Mouse (Mus musculus): ENCODE results near the gene Edar. TPM values are rescaled to one million over a fixed set of nuclear protein-coding genes. Genes with fewer than 3 reads are reported as not detected.

Gene Edar
- polyA plus RNA-seq, 1 experiment from 2014 or later: 0.62 TPM

DNA sequence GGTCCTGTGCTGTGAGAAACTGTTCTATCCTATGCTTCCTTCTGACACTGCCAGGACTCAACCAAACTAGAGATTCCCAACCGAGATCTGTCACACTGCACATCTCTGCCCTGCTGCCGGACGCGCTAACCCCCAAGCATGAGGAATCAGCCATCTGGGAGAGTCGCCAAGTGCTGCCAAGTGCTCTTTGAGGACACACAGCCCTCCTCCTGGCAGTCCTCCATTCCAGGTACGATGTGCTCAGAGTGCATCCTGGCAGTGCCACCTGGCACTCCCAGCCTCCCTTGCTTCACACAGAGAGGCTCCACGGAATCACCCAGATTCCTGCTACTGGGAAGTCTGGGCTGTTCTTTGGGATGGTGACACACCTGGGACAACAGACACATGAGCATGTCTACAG lies 31.3 kb downstream of the Edar start:
- Histone ChIP-seq H3K4me1 (peaks cover 36% of the 10 kb centered on the region), H3K27me3 (ENCODE audit: poor library complexity, severe bottlenecking) (peaks cover 90% of the 10 kb centered on the region), H3K4me3 (no peak overlapping the region), H3K36me3 (replicated peaks) (no peaks in the 10 kb centered on the region), H3K27ac (no peak overlapping the region), H3K9me3 (no peaks in the 10 kb centered on the region)
- 92% methylated on average over 7 of the region's 7 CpGs for WGBS
- DNase-seq (ENCODE audit: extremely low spot score, low spot score): no peak

DNA sequence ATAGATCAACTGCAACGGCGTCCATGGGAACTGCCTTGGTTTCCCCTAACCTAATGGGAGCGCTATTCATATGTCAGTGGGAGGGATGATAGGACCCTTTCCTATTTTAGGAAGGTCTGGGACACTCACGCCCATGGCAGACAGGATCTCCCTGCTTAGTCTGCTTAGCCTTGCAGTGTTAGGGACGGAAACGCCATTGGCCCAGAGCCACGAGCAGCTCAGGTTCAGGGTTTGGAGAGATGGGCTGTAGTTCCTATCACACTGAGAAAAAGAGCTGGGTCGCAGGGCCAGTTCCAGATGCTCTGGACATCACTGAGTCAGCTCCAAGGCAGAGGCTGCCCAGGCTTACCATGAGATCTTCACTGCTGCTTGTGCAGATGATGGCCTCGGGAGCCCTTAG lies 32.5 kb downstream of the Edar start:
- Histone ChIP-seq H3K4me3 (no peak overlapping the region), H3K27ac (no peak overlapping the region), H3K4me1 (peaks cover 40% of the 10 kb centered on the region), H3K9me3 (no peaks in the 10 kb centered on the region), H3K36me3 (replicated peaks) (no peaks in the 10 kb centered on the region), H3K27me3 (ENCODE audit: poor library complexity, severe bottlenecking) (peaks cover 90% of the 10 kb centered on the region)
- no peak for DNase-seq (ENCODE audit: extremely low spot score, low spot score)
- WGBS: 92% methylated on average over 9 of the region's 9 CpGs

DNA sequence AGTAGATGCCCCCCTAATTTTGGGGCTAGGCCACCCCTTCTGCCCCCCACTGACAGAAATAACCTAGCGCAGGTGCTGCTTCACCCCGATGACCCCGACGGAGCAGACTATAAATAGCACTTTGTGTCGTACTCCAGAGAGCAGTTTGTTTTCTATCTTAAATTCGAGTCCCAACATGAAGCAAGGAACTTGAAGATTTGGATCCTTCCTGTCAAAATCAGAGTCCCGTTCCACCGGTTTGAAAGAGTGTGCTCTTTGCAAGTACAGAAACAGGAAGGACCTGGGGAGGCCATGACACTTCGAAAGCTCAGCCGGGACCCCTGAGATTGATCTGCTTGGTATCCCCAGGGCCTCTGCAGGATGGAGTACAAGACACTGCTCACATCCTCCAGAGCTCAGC lies 33.8 kb downstream of the Edar start:
- WGBS: 82% methylated on average over 10 of the region's 10 CpGs
- peaks cover 90% of the 10 kb centered on the region for H3K27me3 ChIP-seq (ENCODE audit: poor library complexity, severe bottlenecking)
- H3K27ac ChIP-seq: peak overlapping the region; percentile 69; the same call in 1 of the 2 replicates
- no peak overlapping the region for H3K4me3 ChIP-seq
- H3K4me1 ChIP-seq: peaks cover 45% of the 10 kb centered on the region
- no peak for DNase-seq (ENCODE audit: extremely low spot score, low spot score)
- H3K36me3 ChIP-seq (replicated peaks): no peaks in the 10 kb centered on the region
- no peaks in the 10 kb centered on the region for H3K9me3 ChIP-seq

DNA sequence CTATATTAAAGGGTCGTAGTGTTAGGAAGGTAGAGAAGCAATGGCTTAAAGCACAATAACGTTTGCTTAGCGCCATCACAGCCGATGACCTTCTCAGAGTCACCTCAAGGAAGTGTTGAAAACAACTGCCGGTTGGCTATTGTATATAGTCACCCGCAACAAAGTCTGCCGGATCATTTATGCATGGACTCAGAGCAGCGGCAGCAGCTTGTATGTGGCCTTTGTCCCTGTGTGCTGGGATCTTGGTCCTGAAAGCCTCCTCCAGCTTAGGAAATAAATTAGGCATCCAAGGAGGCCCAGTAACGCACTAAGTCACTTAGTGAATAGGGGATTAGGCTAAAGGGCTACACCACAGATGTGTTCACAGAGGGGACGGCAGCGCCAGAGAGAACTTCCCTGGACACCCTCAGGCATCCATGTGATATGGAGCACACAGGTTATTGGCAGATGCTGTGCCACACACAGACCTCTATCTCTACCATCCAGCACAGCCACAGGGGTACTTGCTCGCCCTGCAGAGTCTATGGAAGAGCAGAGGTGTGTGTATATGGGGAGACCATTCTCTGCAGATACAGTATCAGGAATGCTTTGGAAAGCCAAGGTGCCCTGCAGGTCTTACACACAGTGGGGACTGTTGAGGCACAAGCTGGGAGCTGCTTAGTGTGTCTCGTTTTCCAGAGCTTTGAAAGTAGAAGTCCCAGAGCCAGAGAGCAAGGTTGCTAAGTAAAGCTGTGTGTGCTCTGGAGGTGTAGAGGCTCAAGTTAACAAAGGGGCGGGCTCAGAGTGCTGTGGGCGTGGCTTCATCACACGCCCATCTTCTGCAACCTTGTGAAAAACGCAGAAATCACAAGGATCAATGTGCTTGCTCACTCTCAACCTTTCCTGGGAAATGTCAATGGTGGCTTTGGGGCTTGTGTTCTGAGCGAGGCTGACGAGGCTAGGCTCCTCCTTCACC lies 34.7 kb downstream of the Edar start:
- Histone ChIP-seq H3K27ac (peak overlapping the region; percentile 69), H3K27me3 (ENCODE audit: poor library complexity, severe bottlenecking) (peaks cover 86% of the 10 kb centered on the region), H3K4me3 (peak overlapping the region; percentile 3; the same call in 1 of the 2 replicates), H3K9me3 (no peaks in the 10 kb centered on the region), H3K36me3 (replicated peaks) (no peaks in the 10 kb centered on the region), H3K4me1 (peaks cover 51% of the 10 kb centered on the region)
- peak; percentile 51 for DNase-seq (ENCODE audit: extremely low spot score, low spot score)
- WGBS: 26% methylated on average over 19 of the region's 19 CpGs

DNA sequence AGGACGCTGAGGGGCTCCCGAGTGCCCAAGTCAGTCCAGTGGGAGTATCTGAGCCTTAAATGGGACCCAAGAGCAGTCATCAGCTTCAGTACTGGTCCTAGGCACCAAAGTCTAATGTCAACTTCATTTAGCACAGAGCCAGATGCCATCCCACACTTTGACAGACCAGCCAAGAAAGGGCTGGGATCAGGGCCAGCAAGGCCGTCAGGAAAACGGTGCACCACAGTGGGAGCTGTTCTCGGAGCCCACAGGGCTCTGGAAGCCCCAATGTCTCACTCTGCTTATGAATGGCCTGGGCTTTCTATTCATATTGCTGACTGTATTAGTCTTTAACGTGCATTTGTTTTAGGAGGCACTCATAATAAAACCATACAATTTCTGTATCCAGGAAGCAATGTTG lies 36.2 kb downstream of the Edar start:
- DNase-seq (ENCODE audit: extremely low spot score, low spot score): no peak
- H3K27ac ChIP-seq: 0 out of 2 replicates have a peak overlapping the region, but pooled peaks have one; percentile 22
- 84% methylated on average over 6 of the region's 6 CpGs for WGBS
- H3K4me3 ChIP-seq: no peak overlapping the region
- H3K9me3 ChIP-seq: no peaks in the 10 kb centered on the region
- H3K4me1 ChIP-seq: peaks cover 51% of the 10 kb centered on the region
- peaks cover 73% of the 10 kb centered on the region for H3K27me3 ChIP-seq (ENCODE audit: poor library complexity, severe bottlenecking)
- no peaks in the 10 kb centered on the region for H3K36me3 ChIP-seq (replicated peaks)

DNA sequence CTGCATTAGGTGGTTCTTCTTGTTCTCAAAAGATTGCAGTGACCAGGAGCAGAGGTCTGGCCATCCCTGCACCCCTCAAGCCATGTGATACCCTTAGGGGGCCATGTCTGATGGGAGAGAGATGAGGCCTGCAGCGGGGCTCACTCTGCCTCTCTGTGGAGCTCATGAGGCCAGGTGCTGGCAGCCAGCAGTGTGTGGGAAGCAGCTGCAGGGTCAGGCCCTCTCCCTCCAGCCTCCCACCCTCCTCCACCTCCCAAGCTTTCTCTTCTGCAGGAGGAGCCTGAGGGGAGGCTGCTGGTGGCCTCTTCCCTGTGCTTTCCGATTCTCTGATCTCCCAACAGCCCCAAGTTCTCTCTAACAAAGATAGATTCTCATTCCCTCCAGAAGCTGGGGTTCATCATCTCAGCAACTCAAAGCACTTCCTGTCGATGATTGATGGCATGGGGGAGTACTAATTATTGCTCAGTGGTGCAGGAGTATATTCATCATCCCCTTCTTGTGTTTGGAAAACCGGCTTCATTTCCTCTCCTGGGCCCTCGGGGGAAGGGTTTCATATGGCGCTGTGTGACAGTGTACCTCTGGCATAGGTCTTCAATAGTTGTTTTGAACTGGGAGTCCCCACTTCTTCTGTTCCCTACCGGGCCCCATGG lies 38.9 kb downstream of the Edar start:
- Histone ChIP-seq H3K9me3 (no peaks in the 10 kb centered on the region), H3K4me1 (peaks cover 43% of the 10 kb centered on the region), H3K4me3 (no peak overlapping the region), H3K27ac (0 out of 2 replicates have a peak overlapping the region, but pooled peaks have one; percentile 8), H3K27me3 (ENCODE audit: poor library complexity, severe bottlenecking) (peaks cover 47% of the 10 kb centered on the region), H3K36me3 (replicated peaks) (no peaks in the 10 kb centered on the region)
- WGBS: 76% methylated on average over 7 of the region's 7 CpGs
- DNase-seq (ENCODE audit: extremely low spot score, low spot score): no peak

DNA sequence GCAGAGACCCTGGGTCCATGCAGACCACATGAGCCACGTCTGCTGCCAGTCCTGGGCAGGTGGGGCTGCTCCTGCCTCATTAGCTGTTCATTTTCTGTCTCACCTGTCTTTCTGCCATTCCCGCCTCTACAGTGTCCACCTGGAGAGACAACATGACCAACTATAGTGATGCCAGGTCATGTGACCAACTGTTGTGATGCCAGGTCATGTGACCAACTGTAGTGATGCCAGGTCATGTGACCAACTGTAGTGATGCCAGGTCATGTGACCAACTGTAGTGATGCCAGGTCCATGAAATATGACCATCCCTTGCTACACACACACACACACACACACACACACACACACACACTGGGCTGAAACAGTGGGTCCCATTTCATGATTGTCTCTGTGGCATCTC lies 41.9 kb downstream of the Edar start:
- Histone ChIP-seq H3K4me1 (peaks cover 16% of the 10 kb centered on the region), H3K27me3 (ENCODE audit: poor library complexity, severe bottlenecking) (peaks cover 38% of the 10 kb centered on the region), H3K27ac (no peak overlapping the region), H3K36me3 (replicated peaks) (no peaks in the 10 kb centered on the region), H3K9me3 (no peaks in the 10 kb centered on the region), H3K4me3 (no peak overlapping the region)
- 97% methylated on average over 2 of the region's 2 CpGs for WGBS
- no peak for DNase-seq (ENCODE audit: extremely low spot score, low spot score)

DNA sequence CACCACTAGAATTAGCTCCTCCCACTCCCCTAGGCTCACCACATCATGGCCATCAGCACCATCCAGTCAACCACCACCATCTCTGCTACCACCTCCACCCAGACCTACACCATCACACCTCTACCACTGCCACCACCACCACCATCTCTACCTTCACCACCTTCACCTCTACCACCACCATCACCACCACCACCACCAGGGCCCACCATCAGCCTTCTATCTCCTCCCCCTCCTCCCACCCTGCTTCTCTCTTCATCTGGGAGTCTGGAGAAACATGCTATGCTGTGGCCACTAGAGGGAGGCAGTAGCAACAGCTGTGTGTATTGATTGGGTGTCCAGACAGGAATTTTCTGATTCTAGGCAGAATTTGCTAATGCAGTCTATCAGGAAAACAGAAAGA lies 47.9 kb downstream of the Edar start:
- DNase-seq (ENCODE audit: extremely low spot score, low spot score): peak; percentile 25
- Histone ChIP-seq H3K4me3 (no peak overlapping the region), H3K36me3 (replicated peaks) (no peaks in the 10 kb centered on the region), H3K27me3 (ENCODE audit: poor library complexity, severe bottlenecking) (peaks cover 28% of the 10 kb centered on the region), H3K27ac (no peak overlapping the region), H3K4me1 (peaks cover 5% of the 10 kb centered on the region; the same call in 1 of the 2 replicates), H3K9me3 (peaks cover 2% of the 10 kb centered on the region; the same call in 1 of the 2 replicates)

DNA sequence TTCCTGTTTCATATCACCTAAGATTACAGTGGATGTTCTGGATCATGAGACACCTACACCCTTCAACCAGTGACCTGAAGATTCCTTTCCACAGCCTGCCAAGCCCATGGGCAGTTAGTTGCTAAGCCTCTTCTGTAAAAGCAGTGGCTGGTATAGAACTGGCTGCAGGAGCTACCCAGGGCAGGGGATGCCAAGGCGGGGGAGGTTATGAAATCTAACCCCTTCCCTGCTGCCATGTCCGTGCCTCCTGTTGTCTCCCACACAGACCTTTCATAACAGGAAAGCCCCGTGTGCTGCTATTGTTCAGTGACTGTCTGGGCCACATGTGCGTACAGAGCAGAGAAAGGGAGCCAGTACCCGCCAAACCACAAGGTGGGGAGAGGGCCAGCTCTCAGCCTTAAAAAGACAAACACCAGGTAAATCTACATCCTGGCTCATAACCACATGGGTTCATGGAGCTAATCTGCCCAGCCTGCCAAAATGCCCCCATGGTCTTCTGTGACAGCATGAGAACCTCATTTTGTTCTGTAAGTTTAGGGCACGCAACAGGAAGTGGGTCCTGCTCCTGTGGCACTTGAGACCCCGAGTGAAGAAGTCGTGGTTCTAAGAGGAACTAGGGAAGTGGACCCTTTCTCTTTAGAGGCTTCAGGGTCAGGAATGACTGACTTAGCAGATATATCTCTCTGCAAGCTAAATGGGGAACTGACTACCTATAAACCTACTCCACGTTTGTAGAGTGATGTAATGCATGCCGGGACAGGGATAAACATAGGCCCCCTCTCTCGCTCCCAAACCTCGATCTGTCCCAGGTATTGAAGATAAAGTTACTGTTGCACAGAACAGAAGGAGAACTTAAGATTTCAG lies 50.4 kb downstream of the Edar start:
- Histone ChIP-seq H3K27me3 (ENCODE audit: poor library complexity, severe bottlenecking) (peaks cover 27% of the 10 kb centered on the region), H3K36me3 (replicated peaks) (no peaks in the 10 kb centered on the region), H3K4me3 (no peak overlapping the region), H3K9me3 (peaks cover 2% of the 10 kb centered on the region; the same call in 1 of the 2 replicates), H3K4me1 (no peaks in the 10 kb centered on the region), H3K27ac (no peak overlapping the region)
- no peak for DNase-seq (ENCODE audit: extremely low spot score, low spot score)
- WGBS: 81% methylated on average over 12 of the region's 12 CpGs

DNA sequence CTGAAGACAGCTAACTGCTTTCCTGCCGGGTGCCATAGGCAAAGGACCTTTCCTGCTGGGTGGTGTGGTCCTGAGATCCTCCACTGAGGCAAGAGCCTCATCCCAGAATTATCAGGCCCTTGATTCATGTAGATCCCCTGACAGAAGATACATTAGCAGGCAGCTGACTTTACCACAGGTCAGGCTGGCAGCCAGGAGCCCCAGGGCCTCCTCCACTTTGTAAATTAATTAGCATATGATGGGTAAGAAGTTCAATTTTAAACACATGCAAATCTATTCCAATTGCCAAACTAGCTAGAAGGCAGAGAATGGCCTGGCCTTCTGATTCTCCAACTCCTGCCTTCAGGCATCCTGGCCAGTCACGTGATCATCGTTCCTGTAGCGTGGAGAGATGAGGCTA lies 56.2 kb downstream of the Edar start:
- Histone ChIP-seq H3K36me3 (replicated peaks) (no peaks in the 10 kb centered on the region), H3K27ac (no peak overlapping the region), H3K27me3 (ENCODE audit: poor library complexity, severe bottlenecking) (no peaks in the 10 kb centered on the region), H3K9me3 (peaks cover 2% of the 10 kb centered on the region; the same call in 1 of the 2 replicates), H3K4me1 (no peaks in the 10 kb centered on the region), H3K4me3 (no peak overlapping the region)
- DNase-seq (ENCODE audit: extremely low spot score, low spot score): no peak
- 89% methylated on average over 4 of the region's 4 CpGs for WGBS

DNA sequence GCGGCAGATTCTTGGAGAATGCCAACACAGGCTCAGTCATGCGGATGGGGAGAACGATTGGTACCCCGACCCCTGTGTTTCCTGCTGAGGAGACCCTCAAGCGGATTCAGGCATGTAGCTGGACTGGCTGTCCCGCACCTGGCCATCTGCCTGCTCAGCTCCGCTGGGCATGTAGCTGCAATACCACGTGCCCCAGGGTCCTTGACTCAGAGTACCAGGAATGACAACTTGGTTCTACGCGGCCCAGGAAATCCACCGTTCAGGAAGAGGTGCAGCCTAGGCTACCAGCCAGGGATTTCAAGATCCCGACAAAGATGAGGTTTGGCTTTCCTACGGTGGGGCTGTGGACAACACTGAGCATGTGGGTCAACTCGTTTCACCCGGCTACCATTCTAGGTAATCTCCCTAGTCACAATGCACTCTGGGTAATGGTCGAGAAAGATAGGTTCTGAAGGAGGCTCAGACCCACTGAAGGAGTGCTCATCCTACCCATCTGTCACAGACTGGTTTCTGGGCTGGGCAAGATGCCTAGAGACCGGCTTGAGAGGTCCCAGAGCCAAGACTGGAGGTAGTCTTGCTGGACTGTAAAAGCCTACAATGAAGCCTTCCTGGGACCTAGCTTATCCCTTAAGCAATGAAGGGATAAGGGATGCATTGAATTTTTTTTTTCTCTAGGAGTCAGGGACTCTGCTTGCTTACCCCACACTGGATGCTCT lies 56.8 kb downstream of the Edar start:
- peaks cover 2% of the 10 kb centered on the region; the same call in 1 of the 2 replicates for H3K9me3 ChIP-seq
- H3K27me3 ChIP-seq (ENCODE audit: poor library complexity, severe bottlenecking): no peaks in the 10 kb centered on the region
- 94% methylated on average over 17 of the region's 17 CpGs for WGBS
- no peaks in the 10 kb centered on the region for H3K4me1 ChIP-seq
- no peak overlapping the region for H3K4me3 ChIP-seq
- DNase-seq (ENCODE audit: extremely low spot score, low spot score): no peak
- no peak overlapping the region for H3K27ac ChIP-seq
- H3K36me3 ChIP-seq (replicated peaks): no peaks in the 10 kb centered on the region

DNA sequence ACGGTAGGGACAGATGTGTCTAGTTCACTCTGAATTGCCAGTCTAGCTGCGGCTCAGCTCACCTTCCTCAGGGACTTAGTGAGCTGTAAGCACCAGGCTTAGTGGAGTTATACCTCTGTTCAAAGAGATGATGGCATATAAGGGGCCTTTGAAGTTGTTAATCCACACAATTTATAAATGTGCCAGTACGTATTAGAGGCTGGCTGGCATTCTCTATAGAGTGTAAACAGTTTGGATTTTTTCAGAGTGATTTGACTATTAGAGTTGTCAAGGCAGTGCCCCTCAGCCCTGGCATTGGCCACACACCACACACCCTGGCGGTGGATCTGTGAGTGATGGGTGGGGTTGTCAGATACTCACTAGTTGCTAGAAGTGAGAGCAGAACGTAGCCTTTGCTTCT lies 58.9 kb downstream of the Edar start:
- WGBS: 90% methylated on average over 5 of the region's 5 CpGs
- no peaks in the 10 kb centered on the region for H3K27me3 ChIP-seq (ENCODE audit: poor library complexity, severe bottlenecking)

More for the DNA sequence above, 58.9 kb downstream of the Edar start:
- Histone ChIP-seq H3K27ac (no peak overlapping the region), H3K4me1 (no peaks in the 10 kb centered on the region), H3K9me3 (no peaks in the 10 kb centered on the region), H3K36me3 (replicated peaks) (no peaks in the 10 kb centered on the region), H3K4me3 (no peak overlapping the region)
- DNase-seq (ENCODE audit: extremely low spot score, low spot score): no peak

Data from forebrain, embryonic 10.5 days (tissue).